Mouse (Mus musculus) testis, postnatal 14 days (tissue): ENCODE data around the gene Ptx4.
"Not testable (repeated sequence)": the region's sequence is repeated elsewhere in the genome, so short reads cannot be mapped to it uniquely, and the experiment has no call there.

Experiments
- DNase-seq: peaks from one replicate; pipeline ENCODE4 v3.0.0; 2021; ENCODE audit warnings: low spot score

Ptx4 gene

DNA sequence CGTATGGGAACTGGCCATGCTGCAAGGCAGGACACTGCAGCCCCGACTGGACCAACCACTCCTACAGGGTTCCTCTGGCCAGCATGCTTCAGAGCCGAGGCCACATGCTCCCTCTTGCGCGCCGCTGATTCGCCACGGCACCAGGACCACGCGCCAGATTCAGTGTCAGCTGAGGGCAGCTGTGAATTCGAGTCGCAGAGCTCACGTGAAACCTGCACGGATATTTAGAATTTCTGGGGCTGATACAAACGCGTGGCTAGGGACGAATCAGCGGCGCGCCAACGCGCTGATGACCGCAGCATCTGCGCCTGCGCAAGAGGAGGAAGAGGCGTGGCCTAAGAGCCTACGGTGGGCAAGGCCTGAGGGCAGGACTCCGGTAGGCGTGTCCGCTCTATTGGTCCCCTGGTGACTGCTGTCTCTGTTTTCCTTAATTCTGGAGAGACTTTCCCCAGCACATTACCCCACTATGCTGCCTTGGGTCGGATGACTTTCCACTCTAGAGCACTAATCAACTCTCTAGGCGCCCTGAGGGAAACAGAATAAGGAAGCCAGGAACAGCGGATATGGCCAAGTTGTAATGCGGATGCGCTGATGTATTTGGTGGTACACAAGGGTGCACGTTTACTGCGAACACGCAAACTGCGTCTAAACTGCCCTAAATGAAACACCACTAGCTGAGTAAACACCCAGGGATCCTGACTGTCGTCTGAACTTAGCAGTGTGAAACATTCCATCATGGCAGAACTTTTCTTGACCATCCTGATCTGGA lies 4.7 kb upstream of the Ptx4 start, which contains the start of gene Telo2:
TSS of gene Telo2 (minus strand) at position 304 of the 769 bp plus-strand sequence.
- DNase-seq, result peak; percentile 94

DNA sequence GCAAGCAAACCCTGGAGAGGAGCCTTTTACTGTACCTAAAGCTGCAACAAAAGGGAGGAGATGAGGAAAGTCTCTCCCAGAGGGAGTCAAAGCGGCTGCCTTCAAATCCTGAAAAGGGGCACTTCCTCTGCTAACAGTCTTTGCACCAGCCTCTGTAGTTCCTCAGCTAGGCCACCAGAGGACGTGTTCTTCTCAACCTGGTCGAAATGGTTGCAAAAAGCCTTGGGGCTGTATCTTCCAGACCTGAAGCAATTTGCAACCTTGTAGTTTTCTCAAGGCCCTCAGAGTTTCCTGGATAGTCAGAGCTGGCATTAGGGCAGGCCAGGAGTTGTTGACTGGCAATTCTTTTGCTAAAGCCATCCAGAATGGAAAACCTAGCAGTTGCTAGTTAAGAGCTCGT lies 3.3 kb upstream of the Ptx4 start:
- peak; percentile 79 for DNase-seq

GRCm38 (mm10) chr17:25123979-25124378 lies 3.4 kb downstream of the Ptx4 start:
- no peak for DNase-seq

- DNase-seq, result not testable (repeated sequence)
Observed at GRCm38 (mm10) chr17:25125442-25126060, 5.0 kb downstream of the Ptx4 start.

- peak; percentile 64 for DNase-seq
Observed at GRCm38 (mm10) chr17:25127079-25127478, 6.5 kb downstream of the Ptx4 start.

GRCm38 (mm10) chr17:25127681-25128080 lies 7.1 kb downstream of the Ptx4 start:
- no peak for DNase-seq

GRCm38 (mm10) chr17:25130060-25130459 lies 9.5 kb downstream of the Ptx4 start:
- no peak for DNase-seq

DNA sequence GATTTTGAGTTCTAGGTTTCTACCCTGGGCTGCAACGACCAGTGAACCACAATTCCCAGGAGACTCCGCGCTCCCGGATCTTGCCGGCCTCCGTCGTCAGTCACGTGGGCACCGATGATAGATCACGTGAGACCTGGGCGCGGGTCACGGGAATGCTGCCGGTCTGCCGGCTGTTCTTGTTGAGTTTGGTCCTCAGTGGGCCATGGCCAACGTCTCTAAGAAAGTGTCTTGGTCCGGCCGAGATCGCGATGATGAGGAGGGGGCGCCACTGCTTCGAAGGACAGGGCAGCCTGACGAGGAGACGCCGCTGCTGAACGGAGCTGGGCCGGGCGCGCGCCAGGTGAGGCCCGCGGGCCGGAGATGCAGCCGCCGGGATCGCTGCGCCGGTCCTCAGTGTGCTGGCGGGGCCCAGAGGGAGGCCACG lies 12.7 kb downstream of the Ptx4 start, which contains the start of gene Clcn7:
TSS of gene Clcn7 (plus strand) at position 117 of the 424 bp plus-strand sequence.
- peak; percentile 94 for DNase-seq

DNA sequence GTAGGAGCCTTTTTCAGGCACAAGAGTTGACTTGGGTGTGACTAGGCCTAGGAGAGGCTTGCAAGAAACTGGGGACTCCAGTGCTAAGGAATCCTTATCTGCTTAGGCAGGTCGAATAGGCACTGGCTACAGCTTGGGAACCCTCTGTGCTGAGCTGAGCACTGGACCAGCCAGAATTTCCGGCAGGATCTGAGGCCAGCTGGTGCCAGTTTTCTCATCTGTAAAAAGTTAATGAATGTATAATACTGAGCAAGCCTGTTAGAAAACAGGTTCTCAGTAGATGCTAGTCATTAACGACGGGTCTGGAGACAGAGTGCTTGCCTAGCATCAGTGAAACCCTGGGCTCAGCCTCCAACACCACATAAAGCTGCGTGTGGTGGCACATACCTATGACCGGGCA lies 15.1 kb downstream of the Ptx4 start:
- no peak for DNase-seq

- DNase-seq, result no peak
Observed at GRCm38 (mm10) chr17:25138803-25139202, 18.2 kb downstream of the Ptx4 start.

- no peak for DNase-seq
Observed at GRCm38 (mm10) chr17:25139960-25140359, 19.4 kb downstream of the Ptx4 start.

GRCm38 (mm10) chr17:25162161-25162560 lies 41.6 kb downstream of the Ptx4 start, which contains the start of gene Ccdc154:
TSS of gene Ccdc154 (plus strand) at chr17:25162461.
- DNase-seq, result no peak

- no peak for DNase-seq
Observed at GRCm38 (mm10) chr17:25163387-25163786, 42.8 kb downstream of the Ptx4 start.

DNA sequence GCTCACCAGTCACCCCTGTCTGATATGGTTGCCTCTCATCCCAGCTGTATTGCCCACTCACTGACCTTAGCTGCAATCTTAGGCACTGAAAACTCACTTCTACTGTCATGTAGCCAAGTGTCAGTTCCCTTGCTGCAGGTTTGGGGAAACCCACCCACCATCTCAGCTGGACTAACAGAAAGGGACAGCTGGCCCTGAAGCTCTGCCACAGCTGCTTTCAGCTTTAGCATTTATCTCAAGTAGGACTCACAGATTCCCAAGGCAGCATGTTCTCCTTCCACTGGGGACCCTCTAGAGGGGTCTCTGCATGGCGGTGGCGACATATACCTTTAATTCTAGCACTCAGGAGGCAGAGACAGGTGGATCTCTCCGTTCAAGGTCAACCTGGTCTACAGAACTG lies 44.2 kb downstream of the Ptx4 start:
- DNase-seq, result no peak

DNA sequence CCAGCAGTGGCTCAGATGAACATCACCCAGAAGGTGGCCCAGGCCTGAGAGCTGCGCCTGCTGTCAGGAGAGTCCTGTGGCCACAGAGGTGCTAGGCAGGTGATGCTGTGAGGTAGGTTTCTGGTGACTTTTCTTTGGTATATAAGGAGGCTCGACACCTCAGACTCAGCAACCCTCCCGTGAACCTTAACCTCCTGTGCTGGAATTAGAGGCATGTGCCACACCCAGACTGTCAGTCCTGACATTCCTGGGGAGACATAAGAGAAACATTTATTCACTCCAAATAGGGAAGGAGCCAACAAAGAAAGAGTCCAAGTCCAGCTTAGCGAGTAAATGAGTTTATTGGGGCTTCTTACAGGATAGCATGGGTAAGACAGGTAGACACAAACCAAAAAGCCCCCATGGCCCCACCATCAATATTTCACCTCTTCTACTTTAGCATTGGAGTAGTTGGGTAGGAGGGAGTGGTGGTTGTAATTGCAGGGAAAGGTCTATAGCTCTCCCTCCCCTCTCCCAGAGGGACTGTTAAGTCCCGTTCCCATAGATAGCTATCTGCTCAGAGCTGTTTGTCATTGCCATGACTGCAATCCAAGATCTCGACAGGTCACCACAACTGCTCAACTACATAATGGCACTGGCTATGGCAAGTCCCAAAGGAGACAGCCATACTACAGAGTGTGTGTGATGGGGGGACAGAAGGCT lies 45.6 kb downstream of the Ptx4 start:
- DNase-seq, result no peak

DNA sequence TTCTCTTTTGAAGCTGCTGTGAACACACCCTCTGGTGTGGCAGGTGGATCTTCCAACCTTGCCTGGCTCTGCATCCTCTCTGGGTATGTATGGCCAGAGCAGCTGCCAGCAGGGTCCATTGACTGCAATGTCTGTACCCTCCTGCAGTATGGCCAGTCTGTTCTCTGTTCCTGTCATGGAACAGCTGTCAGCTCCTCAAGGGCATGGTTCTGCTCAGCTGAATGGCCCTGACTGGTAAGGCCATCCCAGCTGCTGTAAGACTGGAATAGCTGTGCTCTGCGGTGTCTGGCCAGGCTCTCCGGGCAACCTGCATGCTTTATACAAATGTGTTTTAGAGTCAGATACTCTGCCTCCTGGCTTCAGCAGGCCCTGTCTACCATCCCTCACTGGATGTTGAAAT lies 49.1 kb downstream of the Ptx4 start:
- DNase-seq, result no peak

- no peak for DNase-seq
Observed at GRCm38 (mm10) chr17:25172558-25172957, 52.0 kb downstream of the Ptx4 start.
